In genomic region chr12:112290299-112290698, GRCm38 (mm10) we compare ENCODE assay signal across 7 mouse cellular contexts.
A peak's percentile ranks its signal among the peaks of the same experiment; 100 is the strongest.
DNase-seq lines count a peak whose midpoint lies in the region; ATAC-seq and TF ChIP-seq lines count a peak whose summit lies in the region.

No protein-coding gene starts in this region.

- H3K27ac ChIP-seq in embryonic facial prominence, embryonic 14.5 days (replicated peaks; ENCODE audit: low read depth, low read length), result no peak overlapping the region
- no peak overlapping the region for H3K27ac ChIP-seq in kidney, embryonic 16.5 days (ENCODE audit: low read length)

- WGBS in lung, adult 2 months, result 75% methylated on average over 9 of the region's 9 CpGs
- WGBS in embryonic facial prominence, embryonic 14.5 days, result 81% methylated on average over 9 of the region's 9 CpGs
- WGBS in kidney, embryonic 16.5 days, result 90% methylated on average over 9 of the region's 9 CpGs

- TF ChIP-seq POLR2A in lung, adult 2 months (IDR thresholded peaks at IDR 0.05; ENCODE audit: borderline replicate concordance, extremely low read depth, low read depth, low read length), result no peak

- H3K9me3 ChIP-seq in embryonic facial prominence, embryonic 14.5 days (ENCODE audit: control insufficient read depth, low read length), result no peaks in the 10 kb centered on the region
- no peaks in the 10 kb centered on the region for H3K9me3 ChIP-seq in kidney, embryonic 16.5 days (ENCODE audit: low read length)

- H3K9ac ChIP-seq in embryonic facial prominence, embryonic 14.5 days (ENCODE audit: low read depth, low read length), result no peak overlapping the region
- no peak overlapping the region for H3K9ac ChIP-seq in kidney, embryonic 16.5 days (replicated peaks; ENCODE audit: low read length)

- H3K4me1 ChIP-seq in lung, adult 2 months (ENCODE audit: control insufficient read depth, insufficient read depth, low read length), result no peaks in the 10 kb centered on the region
- H3K4me1 ChIP-seq in embryonic facial prominence, embryonic 14.5 days (ENCODE audit: control insufficient read depth, insufficient read depth, low read length), result no peaks in the 10 kb centered on the region
- peaks cover 13% of the 10 kb centered on the region; the same call in 1 of the 2 replicates for H3K4me1 ChIP-seq in kidney, embryonic 16.5 days (ENCODE audit: insufficient read depth, low read length)

- no peaks in the 10 kb centered on the region for H3K27me3 ChIP-seq in embryonic facial prominence, embryonic 14.5 days (replicated peaks; ENCODE audit: control insufficient read depth, insufficient read depth, low read length)
- peaks cover 19% of the 10 kb centered on the region for H3K27me3 ChIP-seq in kidney, embryonic 16.5 days (ENCODE audit: insufficient read depth, low read length)

- no peak overlapping the region for H3K4me3 ChIP-seq in lung, adult 2 months (replicated peaks; ENCODE audit: extremely low read depth, low read depth, low read length)
- no peak overlapping the region for H3K4me3 ChIP-seq in embryonic facial prominence, embryonic 14.5 days (ENCODE audit: low read depth, low read length)
- H3K4me3 ChIP-seq in kidney, embryonic 16.5 days (ENCODE audit: low read length), result no peak overlapping the region

- H3K36me3 ChIP-seq in embryonic facial prominence, embryonic 14.5 days (ENCODE audit: control insufficient read depth, insufficient read depth, low read length), result no peaks in the 10 kb centered on the region
- H3K36me3 ChIP-seq in kidney, embryonic 16.5 days (ENCODE audit: insufficient read depth, low read length), result no peaks in the 10 kb centered on the region

- TF ChIP-seq CTCF in lung, adult 2 months (IDR thresholded peaks at IDR 0.05; ENCODE audit: insufficient read depth, low read length), result no peak

- peak; percentile 66 for ATAC-seq in embryonic facial prominence, embryonic 14.5 days (ENCODE audit: low read depth)
- no peak for ATAC-seq in kidney, embryonic 16.5 days (ENCODE audit: low FRiP score, low TSS enrichment)

- no peak overlapping the region for H3K4me2 ChIP-seq in embryonic facial prominence, embryonic 14.5 days (ENCODE audit: low read depth, low read length)
- H3K4me2 ChIP-seq in kidney, embryonic 16.5 days (replicated peaks; ENCODE audit: low read depth, low read length), result no peak overlapping the region

- DNase-seq in lung, postnatal 36 days, result peak; percentile 7
- no peak for DNase-seq in lung, adult 2 months
- DNase-seq in embryonic facial prominence, embryonic 14.5 days (ENCODE audit: low spot score), result peak; percentile 39
- peak; percentile 64 to 73 for DNase-seq in layer of hippocampus, postnatal 10 days (ENCODE audit: low spot score in 2 of 2)
- DNase-seq in right cerebral cortex, postnatal 4 days, result peak; percentile 47
- no peak for DNase-seq in kidney, postnatal 10 days

Comparison
In these comparisons a context has a peak if more than half of its experiments do, and no peak if none do; other contexts are left out.
1. DNase-seq: peak in lung, postnatal 36 days (single experiment), embryonic facial prominence, embryonic 14.5 days (single experiment), layer of hippocampus, postnatal 10 days (2 of 2) and right cerebral cortex, postnatal 4 days (single experiment); none in lung, adult 2 months (single experiment) and kidney, postnatal 10 days (single experiment).